Mouse (Mus musculus): ENCODE results near the gene Trim65. TPM values are rescaled to one million over a fixed set of nuclear protein-coding genes. Genes with fewer than 3 reads are reported as not detected.
"Not testable (repeated sequence)": the region's sequence is repeated elsewhere in the genome, so short reads cannot be mapped to it uniquely, and the experiment has no call there.

Gene Trim65
- total RNA-seq, 2 experiments from 2014 or later, result 7.1 to 8.0 TPM

- DNase-seq, result peak in 1 of 2 experiments; percentile 56
Measured at GRCm38 (mm10) chr11:116108464-116109137, 22.3 kb downstream of the Trim65 start.

- no peak for DNase-seq
Measured at GRCm38 (mm10) chr11:116107777-116108285, 23.1 kb downstream of the Trim65 start.

- no peak for DNase-seq
Measured at GRCm38 (mm10) chr11:116106963-116107776, 23.8 kb downstream of the Trim65 start.

GRCm38 (mm10) chr11:116106154-116106962, 24.6 kb downstream of the Trim65 start:
- no peak for DNase-seq

GRCm38 (mm10) chr11:116105065-116105464, 25.9 kb downstream of the Trim65 start:
- DNase-seq, result no peak

GRCm38 (mm10) chr11:116104006-116104646, 26.8 kb downstream of the Trim65 start:
- no peak for DNase-seq

- no peak for DNase-seq
Measured at GRCm38 (mm10) chr11:116103572-116103971, 27.4 kb downstream of the Trim65 start.

GRCm38 (mm10) chr11:116102472-116102871, 28.5 kb downstream of the Trim65 start:
- DNase-seq, result no peak

- no peak for DNase-seq
Measured at GRCm38 (mm10) chr11:116101931-116102381, 29.0 kb downstream of the Trim65 start.

GRCm38 (mm10) chr11:116100839-116101238, 30.1 kb downstream of the Trim65 start:
- DNase-seq, result no peak

- DNase-seq, result no peak
Measured at GRCm38 (mm10) chr11:116100385-116100784, 30.5 kb downstream of the Trim65 start.

GRCm38 (mm10) chr11:116099462-116099861, 31.5 kb downstream of the Trim65 start:
- no peak for DNase-seq

- no peak for DNase-seq
Measured at GRCm38 (mm10) chr11:116098711-116099460, 32.0 kb downstream of the Trim65 start.

GRCm38 (mm10) chr11:116096213-116097108, 34.5 kb downstream of the Trim65 start:
- DNase-seq, result no peak

- DNase-seq, result no peak
Measured at GRCm38 (mm10) chr11:116095573-116095972, 35.4 kb downstream of the Trim65 start.

GRCm38 (mm10) chr11:116093771-116094565, 37.0 kb downstream of the Trim65 start:
- DNase-seq, result no peak

GRCm38 (mm10) chr11:116092959-116093358, 38.0 kb downstream of the Trim65 start:
- not testable (repeated sequence) for DNase-seq

GRCm38 (mm10) chr11:116091591-116091990, 39.3 kb downstream of the Trim65 start:
- DNase-seq, result no peak

GRCm38 (mm10) chr11:116089545-116089944, 41.4 kb downstream of the Trim65 start:
- DNase-seq, result no peak
